Mouse (Mus musculus) spleen, adult 2 months (tissue): Measurements from ENCODE around the gene Serpina1a.
"Not testable (repeated sequence)": the region's sequence is repeated elsewhere in the genome, so short reads cannot be mapped to it uniquely, and the experiment has no call there.

Experiments
- CTCF ChIP-seq: fragments of 200-500 bp; IDR thresholded peaks from 2 replicates; pipeline ENCODE4 v1.5.1; 2011; ENCODE audit warnings: mild to moderate bottlenecking, inconsistent platforms; ENCODE audit not compliant: insufficient read depth, insufficient read length, insufficient replicate concordance; ENCODE audit errors: extremely low read depth
- POLR2A ChIP-seq: fragments of 200-500 bp; IDR thresholded peaks from 2 replicates; pipeline ENCODE4 v1.6.1; 2011; ENCODE audit warnings: low read depth, low read length, inconsistent platforms

- TF ChIP-seq CTCF, POLR2A: not testable (repeated sequence)
Measured at GRCm38 (mm10) chr12:103859584-103859983, 3.8 kb downstream of the Serpina1a start.
